Mouse (Mus musculus): Measurements from ENCODE around the gene Znrd1as. TPM values are rescaled to one million over a fixed set of nuclear protein-coding genes. Genes with fewer than 3 reads are reported as not detected.
A peak's percentile ranks its signal among the peaks of the same experiment; 100 is the strongest.

The Znrd1as gene
- 10 to 100 TPM; 13.8 to 22.2 (median 15.3) TPM for total RNA-seq (2022)

DNA sequence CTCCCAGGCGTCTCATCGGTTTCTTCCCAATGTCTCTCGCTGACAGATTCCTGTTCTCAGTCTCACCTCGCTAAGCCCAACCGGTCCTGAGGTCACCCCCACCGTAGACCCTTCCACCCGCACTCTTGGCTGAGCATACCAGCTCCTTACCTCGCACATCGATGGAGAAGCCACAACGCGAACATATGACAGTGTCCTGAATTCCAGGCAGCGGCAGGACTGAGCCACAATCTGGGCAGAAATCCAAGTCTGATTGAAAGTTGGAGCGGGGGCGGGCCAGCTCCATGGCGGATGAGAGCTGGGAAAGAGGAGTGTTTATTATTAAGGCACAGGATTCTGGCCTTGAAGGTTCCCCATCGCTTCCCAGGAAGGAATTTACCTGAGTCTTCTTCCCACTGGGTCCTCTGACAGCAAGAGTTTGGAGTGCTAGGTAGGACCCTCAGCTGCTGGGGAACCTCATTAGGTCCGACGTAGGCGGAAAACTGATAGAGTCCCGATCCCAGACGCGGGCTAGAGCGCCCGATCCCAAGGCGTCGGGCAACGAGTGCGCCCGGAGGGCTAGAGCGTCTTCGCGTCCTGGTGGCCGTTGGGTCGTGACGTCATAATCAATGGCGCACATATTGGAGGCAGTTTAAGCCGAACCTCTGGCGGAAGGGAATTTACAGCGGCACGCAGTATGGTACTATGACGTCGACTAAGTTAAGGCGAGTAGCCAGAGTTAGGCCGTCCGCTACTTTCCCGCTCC lies at the start of gene Znrd1as, which contains the start of gene Znrd1:
Gene Znrd1as, plus strand, starts transcription at position 594 of the 745 bp plus-strand sequence.
Gene Znrd1, minus strand, starts transcription at position 561 of the 745 bp plus-strand sequence.
- peak; percentile 96 for DNase-seq (ENCODE audit: low spot score)

DNA sequence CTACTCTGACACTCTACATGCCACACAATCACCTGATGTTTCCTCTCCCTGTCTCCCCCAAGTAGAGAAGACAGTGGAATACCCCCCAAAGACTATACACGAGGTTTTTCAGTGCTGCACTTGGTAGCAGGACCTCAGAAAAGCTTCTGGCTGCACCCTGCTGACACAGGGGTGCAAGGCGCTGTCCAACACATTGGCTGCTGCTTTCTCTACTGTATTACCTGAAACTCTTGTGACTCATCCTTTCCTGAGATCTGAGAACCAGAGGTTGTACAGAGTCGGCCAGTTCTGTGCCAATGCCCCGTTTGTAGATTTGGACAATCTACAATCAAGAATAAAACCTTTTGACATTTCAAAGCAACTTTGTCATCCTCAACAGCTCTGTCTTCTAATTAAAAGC lies 48.6 kb upstream of the Znrd1as start:
- DNase-seq (ENCODE audit: low spot score) = no peak

DNA sequence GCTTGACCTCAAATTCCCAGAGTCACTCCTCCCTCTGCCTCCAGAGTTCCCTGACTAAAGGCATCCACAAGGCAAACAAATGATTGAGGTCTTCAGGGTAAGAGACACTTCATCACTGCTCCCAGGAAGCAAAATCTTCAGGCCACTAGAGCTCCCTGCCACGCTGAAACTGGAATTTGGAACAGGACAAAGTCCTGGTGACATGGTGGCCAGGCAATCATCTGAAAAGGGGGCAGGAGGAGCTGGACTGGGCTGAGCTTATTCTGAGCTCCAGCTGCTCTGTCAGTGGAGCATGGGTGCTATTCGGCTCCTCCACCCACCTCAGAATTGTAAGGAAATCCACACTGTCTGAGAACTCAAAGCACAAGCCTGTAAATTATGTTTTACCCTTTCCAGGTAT lies 46.4 kb upstream of the Znrd1as start:
- DNase-seq (ENCODE audit: low spot score) = no peak

DNA sequence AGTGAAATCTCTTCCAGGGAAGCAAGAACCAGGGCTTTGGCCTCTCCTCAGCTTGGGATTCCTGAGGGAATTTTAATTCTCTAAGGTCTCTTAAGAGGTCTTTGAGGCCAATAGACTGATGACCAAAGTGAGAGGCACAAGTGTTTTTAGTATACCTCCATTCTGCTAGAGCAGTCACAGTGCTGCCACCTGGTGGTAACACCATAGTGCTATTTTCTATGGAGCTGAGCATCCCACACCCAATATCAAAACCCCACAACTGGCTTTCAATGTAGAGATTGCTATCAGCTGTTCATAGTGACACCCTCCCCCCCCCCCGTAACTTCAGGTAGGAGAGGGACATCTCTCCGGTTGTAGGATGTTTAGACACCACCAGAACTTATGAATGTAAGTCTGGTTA lies 44.3 kb upstream of the Znrd1as start:
- DNase-seq (ENCODE audit: low spot score) = peak; percentile 62

DNA sequence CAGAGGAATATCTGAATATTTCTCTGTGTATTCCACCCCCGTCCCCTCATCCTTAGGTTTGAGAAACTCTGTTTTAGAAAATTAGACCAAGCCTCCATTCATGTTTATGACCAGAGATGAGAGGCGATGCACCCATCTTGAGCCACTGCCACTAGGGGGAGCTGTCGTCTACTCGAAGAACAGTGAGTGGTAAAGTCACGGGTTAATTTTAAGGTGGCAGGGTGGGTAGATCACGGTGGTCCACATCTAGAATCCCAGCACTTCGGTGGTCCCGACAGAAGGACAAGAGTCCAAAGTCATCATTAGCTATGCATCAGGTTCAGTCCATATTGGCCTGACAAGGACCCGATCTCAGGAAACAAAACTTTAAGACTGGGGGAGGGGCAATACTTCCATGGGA lies 43.3 kb upstream of the Znrd1as start:
- DNase-seq (ENCODE audit: low spot score) = peak; percentile 45

DNA sequence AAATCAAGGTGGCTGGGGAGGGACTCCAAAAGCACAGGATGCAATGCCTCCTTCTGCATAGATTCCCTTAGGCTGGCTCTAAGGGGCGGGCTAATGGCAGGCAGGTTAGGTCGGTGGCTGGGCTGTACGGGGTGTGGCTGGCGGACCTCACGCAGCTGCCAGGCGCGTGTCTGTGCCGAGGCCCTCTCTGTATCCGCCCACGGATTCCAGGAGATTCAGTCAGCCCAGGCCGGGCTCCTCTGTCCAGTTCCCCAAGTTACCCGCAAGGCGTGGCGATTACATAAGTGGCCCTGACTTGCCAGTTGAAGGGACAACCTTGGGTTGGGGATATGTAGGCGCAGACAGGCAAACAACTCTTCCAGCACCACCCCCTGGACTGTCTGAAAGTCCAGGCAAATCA lies 38.2 kb upstream of the Znrd1as start:
- no peak for DNase-seq (ENCODE audit: low spot score)

DNA sequence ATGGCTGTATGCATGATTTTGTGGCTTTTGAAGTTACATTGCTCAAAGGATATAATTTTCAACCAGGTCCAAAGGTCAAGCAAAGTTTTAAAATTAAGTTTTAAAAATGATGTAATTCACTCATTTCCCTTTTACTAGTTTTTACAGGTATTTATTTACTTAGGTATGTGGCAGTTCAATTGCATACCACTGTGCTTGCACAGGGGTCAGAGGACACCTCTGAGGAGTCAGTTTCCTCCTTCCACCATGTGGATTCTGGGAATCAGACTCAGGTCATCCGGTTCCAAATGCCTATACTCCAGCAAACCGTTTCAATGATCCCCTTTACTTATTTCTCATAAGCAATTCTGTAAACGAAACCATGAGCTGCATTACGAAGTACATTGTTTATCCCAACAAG lies 35.7 kb upstream of the Znrd1as start:
- DNase-seq (ENCODE audit: low spot score) = no peak

DNA sequence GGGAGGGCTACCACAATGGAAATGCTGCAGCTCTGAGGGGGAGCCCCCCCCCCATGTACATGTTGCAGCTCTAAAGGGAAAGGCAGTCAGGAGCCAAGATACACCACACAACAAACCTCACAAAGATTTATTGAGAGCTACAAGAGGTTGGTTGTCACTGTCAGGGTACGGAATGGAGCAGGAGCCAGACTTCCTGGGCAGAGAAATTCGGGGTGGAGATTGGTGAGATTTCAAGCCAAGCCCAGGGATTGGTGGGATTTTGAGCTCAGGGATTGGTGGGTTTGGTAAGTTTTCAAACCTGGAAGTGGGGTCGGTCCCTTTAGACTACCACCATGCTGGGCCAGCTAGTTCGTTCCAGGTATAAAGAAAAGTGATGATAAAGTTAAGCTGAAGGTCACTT lies 34.9 kb upstream of the Znrd1as start:
- no peak for DNase-seq (ENCODE audit: low spot score)

DNA sequence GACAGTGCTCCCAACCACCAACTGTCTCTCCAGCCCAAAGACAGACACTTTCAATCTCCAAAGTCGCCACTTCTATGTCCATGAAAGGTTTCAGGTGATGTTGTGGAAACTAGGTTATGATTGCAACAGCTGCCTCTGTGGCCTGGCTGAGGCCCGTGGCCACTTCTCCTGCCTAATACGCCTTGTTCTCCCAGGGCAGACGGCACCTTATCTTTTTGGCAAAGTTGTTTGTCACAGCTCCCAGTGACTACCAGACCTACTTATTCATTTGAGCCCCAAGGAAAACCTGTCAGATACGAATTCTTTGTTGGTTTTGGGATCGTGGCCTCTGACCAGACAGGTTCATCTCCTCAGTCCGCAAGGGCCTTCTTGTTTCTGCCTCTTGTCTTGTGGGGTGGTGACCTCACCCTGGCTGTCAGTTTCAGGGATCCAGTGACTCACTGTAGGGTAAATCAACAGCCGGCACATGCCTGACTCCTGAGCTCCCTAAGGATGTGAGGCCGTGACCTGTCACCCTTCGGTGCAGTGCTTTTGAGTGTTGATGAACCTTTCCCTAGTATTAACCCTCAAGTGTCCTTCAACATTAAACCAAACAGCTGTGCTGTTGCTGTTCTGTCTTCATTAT lies 30.8 kb upstream of the Znrd1as start:
- DNase-seq (ENCODE audit: low spot score) = no peak

DNA sequence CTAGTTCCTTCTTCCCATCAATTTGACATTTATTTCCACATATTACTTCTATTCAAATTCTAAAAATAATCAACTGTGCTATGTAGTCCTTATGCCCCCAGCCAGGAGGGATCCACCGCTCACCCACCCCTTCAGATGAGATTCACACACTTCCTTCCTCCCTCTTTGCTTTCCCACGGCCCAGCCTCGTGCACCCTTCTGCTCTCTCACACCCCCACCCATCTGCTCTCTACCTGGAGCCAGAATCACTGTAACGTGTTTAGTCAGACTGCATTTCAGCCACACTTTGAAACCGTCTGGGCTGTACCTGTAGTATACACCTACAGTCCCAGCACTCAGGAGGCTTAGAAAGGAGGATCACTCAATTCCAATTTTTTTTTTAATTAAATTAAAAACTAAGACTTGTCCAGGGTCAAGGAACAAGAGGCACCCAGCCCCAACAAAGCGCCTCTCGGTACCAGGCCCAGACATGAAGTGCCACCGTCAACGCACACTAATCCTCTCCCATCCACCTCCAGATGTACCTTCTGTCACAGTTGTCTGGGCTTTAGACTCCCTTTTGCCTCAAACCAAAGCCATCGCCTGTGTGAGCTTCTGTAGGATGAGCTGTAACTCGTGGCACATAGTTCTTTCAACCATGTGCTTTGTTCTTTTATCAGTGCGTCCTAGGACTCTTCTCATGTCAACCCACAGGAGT lies 29.0 kb upstream of the Znrd1as start:
- DNase-seq (ENCODE audit: low spot score) = no peak

DNA sequence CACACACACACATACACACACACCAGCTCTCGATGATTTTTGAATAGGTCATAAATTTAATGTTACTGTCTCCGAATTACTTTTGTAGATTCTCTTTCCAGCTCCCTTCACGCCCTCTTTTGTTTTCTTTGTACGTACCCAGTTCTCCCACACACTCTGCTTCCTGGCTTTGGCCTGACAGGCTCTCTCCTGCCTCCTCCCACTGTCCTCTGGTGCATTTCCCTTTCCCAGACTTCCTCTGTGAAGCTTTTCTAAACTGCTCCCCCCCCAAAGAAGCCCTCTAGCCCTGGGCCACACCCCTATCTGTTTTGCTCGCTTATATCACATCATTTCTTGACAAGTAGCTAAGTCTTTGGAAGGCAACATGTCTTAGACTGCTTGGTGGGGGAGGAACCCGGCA lies 28.2 kb upstream of the Znrd1as start:
- peak; percentile 64 for DNase-seq (ENCODE audit: low spot score)

DNA sequence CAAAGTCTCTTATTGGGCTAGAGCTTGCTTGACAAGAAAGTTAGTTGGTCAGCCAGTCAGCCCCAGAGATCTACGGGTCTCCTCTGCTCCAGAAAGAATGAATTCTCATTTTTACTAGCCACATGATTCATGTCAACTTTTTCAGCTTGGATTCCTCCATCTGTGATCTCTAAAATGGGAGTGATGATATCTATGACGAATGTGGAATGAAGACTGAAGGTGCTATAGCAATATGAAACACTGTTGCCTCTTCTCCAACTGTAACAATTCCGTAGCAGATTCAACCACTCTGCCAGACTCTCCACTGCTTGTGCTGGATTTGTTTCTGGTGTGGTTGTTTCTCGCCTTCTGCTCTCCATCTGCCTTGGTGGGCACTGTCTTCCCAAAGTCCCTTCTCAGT lies 27.3 kb upstream of the Znrd1as start:
- no peak for DNase-seq (ENCODE audit: low spot score)

DNA sequence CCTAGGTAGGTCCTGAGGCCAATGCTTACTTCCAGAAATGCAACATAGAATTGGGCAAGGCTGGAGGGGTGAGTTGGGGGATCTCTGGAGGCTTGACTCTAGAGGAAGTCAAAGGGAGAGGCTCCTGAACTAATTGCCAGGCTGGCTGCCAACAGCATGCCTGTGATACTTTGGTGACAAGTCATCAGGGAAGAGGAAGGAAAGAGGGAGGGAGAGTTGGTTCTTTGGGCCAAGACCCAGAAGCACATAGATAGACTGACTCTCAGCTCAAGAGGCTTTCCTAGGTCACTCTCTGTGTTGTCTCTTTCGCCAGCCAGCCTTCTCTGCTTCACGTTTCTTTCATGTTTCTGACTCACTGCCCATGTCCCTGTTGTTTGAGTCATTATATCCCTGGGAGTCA lies 26.6 kb upstream of the Znrd1as start:
- peak; percentile 67 for DNase-seq (ENCODE audit: low spot score)

DNA sequence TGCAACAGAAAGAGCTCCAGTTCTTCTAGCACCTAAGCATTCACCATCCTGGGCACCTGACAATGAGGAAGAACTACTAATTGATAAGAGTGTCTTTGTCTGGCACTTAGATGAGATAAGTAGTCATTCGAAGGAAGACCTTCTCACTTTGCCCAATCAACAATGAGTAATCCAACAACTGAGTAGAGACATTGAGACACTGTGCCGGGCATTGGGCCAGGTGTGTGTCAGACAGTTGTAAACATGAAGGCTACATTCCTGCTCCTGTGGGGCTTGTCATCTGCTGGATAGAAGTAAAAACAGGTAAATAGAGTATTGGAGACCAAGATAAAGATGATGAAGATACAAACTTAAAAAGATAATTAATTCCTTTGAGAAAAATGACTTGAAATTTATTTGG lies 20.3 kb upstream of the Znrd1as start:
- DNase-seq (ENCODE audit: low spot score) = no peak

DNA sequence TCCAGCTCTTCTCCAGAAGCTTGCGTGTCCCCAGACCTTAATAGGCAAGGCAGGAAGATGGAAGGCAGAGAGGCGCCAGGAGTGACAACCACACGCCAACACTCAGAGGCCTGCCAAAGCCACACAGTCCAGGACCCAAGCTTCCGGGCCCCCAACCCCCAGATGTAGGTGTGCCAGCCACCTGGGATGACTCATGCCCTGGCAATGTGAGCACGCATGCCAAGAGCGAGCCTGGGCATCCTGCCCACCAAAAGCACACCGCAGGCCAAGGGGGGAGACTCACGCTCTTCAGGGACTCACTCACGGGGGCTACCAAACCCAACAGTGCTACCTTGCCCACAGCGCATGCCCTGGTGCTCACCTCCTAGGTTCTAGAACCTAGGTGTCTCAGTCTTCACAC lies 16.0 kb upstream of the Znrd1as start:
- peak; percentile 57 for DNase-seq (ENCODE audit: low spot score)

DNA sequence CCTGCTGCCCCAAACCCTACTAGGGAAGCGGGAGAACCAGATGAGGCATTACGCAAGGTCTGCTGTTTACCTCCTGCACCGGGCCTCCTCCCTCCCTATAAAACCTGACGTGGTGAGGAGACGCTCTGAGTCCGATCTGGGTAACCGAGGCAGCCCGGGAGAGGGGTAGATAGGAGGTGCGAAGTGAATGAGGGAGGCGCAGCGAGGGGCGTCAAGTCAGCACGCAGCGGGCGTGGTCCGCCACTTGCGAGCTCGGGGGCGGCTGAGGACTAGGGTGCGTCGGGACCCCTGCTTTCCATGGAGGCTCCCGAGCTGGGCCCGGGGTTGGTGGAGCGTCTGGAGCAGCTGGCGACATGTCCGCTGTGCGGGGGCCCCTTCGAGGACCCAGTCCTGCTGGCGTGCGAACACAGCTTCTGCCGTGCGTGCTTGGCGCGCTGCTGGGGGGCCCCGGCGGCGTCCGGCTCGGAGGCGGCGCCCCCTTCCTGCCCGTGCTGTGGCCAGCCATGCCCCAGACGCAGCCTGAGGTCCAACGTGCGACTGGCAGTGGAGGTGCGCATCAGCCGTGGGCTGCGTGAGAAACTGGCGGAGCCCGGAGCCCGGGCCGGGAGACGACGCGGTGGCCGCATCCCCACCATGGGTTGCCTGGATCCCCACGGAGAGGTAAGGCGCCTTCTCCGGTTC lies 15.5 kb upstream of the Znrd1as start, which contains the start of gene Rnf39:
Gene Rnf39, plus strand, starts transcription at position 128 of the 681 bp plus-strand sequence.
- DNase-seq (ENCODE audit: low spot score) = no peak

DNA sequence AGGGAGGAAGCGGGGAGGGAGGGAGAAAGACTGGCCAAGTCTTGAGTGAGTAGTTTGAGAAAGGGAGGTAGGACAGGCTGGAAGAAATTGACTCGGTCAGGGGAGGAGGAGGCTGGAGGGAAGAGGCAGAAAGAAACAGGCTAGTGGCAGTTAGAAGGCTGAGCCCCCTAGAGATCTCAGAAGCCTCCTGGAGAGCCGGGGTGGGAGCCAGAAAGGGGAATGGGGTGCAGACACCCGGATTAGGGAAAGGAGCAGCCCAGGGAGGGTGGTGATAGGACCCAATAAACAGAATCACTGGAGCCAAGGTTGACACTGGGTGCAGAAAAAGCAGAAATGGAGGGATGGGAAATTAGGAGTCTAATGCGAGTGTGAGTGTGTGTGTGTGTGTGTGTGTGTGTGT lies 14.7 kb upstream of the Znrd1as start:
- DNase-seq (ENCODE audit: low spot score) = no peak

DNA sequence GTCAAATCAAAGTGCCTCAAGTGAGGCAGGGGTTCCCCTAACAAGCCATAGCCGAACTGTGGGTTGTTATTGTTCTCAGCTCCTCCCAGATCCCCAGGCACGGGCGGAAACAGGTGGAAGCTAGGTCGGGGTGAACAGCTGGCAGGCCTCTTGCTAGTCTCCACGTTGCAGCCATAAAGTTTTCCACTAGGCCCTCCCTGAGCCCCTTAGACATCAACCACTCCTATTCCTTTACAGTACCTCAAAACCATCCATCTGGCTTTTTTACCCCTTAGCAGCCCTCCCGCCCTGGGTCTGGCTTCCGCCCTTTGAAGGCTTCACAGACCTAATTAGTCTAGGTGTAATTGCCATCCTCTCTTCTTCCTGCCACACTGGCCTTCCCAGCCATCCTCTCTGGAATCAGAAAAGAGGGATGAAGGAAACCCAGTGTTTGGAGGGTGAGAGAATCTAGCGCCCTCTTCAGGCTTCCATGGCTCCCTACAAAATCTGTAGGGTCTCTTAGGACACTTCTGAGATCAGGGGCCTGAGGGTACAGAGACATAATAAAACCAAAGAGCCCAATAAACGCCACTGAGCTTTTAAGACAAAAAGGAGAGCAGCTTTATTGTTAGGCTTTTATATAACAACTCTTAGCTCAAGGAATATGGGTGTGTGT lies 14.1 kb upstream of the Znrd1as start:
- DNase-seq (ENCODE audit: low spot score) = no peak

DNA sequence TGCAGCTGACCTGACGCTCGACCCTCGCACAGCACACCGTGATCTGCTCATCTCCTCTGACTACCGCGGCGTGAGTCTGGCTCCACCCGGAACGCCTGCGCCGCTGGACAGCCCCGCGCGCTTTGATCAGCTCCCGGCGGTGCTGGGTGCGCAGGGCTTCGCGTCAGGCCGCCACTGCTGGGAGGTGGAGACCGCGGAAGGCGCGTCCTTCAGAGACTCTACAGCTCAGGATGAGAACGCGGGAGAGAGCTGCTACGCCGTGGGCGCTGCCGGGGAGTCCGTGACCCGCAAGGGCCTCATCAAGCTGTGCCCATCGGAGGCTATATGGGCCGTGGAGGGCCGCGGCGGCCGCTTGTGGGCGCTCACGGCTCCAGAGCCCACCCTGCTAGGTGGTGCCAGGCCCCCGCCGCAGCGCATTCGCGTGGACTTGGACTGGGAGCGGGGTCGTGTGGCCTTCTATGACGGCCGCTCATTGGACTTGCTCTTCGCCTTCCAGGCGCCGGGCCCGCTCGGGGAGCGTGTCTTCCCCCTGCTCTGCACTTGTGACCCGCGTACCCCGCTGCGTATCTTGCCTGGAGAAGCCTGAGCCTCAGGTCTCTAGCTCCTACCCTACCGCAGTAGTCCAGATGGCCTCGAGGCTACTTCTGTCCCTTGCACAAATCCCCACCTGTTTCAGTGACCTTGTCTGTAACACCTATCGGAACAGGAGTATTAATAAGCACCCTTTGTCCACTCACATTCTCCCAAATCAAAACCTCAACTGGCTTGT lies 11.2 kb upstream of the Znrd1as start:
- DNase-seq (ENCODE audit: low spot score) = no peak

DNA sequence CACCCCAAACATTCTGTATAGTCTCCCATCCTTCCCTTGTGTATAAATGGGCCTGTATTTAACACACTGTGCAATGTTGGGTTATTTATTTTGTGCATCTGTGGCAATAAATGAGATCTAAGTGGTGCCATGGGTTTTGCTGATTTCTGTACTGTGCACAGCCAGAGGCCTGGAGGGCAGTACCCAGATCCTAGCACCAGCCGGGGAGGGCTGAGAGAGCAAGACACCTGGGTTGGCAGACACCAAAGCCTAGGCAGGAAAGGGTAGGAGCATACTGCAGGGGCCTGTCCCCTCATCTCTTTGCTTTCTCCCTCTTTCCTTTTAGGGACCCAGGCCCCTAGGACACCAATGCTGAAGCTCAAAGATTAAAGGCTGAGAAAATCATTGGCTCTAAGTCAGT lies 10.1 kb upstream of the Znrd1as start:
- no peak for DNase-seq (ENCODE audit: low spot score)

DNA sequence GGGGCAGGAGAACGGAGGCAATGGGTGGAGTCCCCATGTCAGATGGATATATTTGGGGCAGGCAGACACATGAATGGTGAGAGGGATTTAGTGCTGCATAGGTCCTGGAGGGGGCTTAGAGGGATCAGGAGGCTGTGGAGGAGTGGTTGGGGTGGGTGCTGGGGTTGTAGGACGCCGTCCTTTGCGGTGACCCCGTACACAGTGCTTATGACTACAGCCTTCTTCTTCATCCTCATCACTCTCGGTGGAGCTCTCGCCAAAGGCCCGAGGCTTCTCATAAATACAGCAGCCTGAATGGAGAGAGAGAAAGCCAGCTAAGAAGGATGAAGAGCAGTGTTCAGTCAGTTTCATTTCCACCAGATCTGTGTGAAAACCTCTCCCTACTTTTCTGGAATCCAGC lies 9.1 kb upstream of the Znrd1as start:
- DNase-seq (ENCODE audit: low spot score) = no peak
